ENCODE assay signal across 8 mouse cellular contexts in the genomic region with DNA sequence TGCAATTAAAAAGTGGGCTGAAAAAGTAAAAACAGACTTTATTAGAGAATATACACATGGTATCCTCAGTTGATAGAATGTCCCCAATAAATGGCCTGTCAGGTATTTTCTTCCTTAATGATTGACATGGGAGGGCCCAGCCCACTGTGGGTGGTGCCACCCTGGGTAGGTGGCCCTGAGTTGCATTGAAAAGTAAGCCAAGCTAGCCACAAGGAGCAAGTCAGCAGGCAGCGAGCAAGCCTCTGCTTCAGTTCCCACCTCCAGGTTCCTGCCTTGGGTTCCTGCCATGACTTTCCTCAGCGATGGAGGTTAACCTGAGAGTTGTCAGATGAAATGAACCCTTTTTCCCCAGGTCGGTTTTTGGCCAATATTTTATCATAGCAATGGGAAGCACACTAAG. TPM values are rescaled to one million over a fixed set of nuclear protein-coding genes. Genes with fewer than 3 reads are reported as not detected.
DNase-seq lines count a peak whose midpoint lies in the region; ATAC-seq and TF ChIP-seq lines count a peak whose summit lies in the region.

No protein-coding gene starts in this region.

- H3K27me3 ChIP-seq in hindbrain, embryonic 13.5 days: no peaks in the 10 kb centered on the region
- H3K27me3 ChIP-seq in hindbrain, embryonic 12.5 days: no peaks in the 10 kb centered on the region
- no peaks in the 10 kb centered on the region for H3K27me3 ChIP-seq in embryonic facial prominence, embryonic 13.5 days
- no peaks in the 10 kb centered on the region for H3K27me3 ChIP-seq in liver, adult 2 months (ENCODE audit: control insufficient read depth, insufficient read depth, low read length)

- DNase-seq in ES-CJ7 (ENCODE audit: low read depth, low spot score): peak; percentile 12
- DNase-seq in liver, adult 2 months (ENCODE audit: extremely low read depth, low read depth, low spot score): peak; percentile 20
- no peak for DNase-seq in adrenal gland, postnatal 10 days
- no peak for DNase-seq in left cerebral cortex, adult 9 months (ENCODE audit: low spot score in 2 of 2)
- DNase-seq in urinary bladder, postnatal 14 days (ENCODE audit: low spot score): no peak

- no peak overlapping the region; the same call in 1 of the 2 replicates for H3K9ac ChIP-seq in hindbrain, embryonic 13.5 days
- H3K9ac ChIP-seq in hindbrain, embryonic 12.5 days: no peak overlapping the region
- H3K9ac ChIP-seq in embryonic facial prominence, embryonic 13.5 days: no peak overlapping the region
- no peak overlapping the region for H3K9ac ChIP-seq in liver, adult 2 months (ENCODE audit: low read depth, low read length)

- no peak for TF ChIP-seq CTCF in liver, adult 2 months (IDR thresholded peaks at IDR 0.05; ENCODE audit: low read depth, low read length)

- peaks cover 9% of the 10 kb centered on the region for H3K36me3 ChIP-seq in hindbrain, embryonic 13.5 days
- H3K36me3 ChIP-seq in hindbrain, embryonic 12.5 days: peaks cover 11% of the 10 kb centered on the region
- peaks cover 9% of the 10 kb centered on the region for H3K36me3 ChIP-seq in embryonic facial prominence, embryonic 13.5 days
- peaks cover 5% of the 10 kb centered on the region; the same call in 1 of the 2 replicates for H3K36me3 ChIP-seq in liver, adult 2 months (ENCODE audit: control insufficient read depth, insufficient read depth, low read length)

- no peak overlapping the region for H3K4me2 ChIP-seq in hindbrain, embryonic 13.5 days
- H3K4me2 ChIP-seq in hindbrain, embryonic 12.5 days (replicated peaks): no peak overlapping the region
- peak overlapping the region; percentile 82 for H3K4me2 ChIP-seq in embryonic facial prominence, embryonic 13.5 days

- peaks cover 20% of the 10 kb centered on the region for H3K4me1 ChIP-seq in hindbrain, embryonic 13.5 days (replicated peaks)
- peaks cover 11% of the 10 kb centered on the region for H3K4me1 ChIP-seq in hindbrain, embryonic 12.5 days
- H3K4me1 ChIP-seq in embryonic facial prominence, embryonic 13.5 days: peaks cover 10% of the 10 kb centered on the region
- H3K4me1 ChIP-seq in liver, adult 2 months (ENCODE audit: control insufficient read depth, insufficient read depth, low read length): no peaks in the 10 kb centered on the region; the same call in 1 of the 2 replicates

- 84% methylated on average over 3 of the region's 3 CpGs for WGBS in hindbrain, embryonic 13.5 days
- 82% methylated on average over 3 of the region's 3 CpGs for WGBS in hindbrain, embryonic 12.5 days
- WGBS in embryonic facial prominence, embryonic 13.5 days: 84% methylated on average over 3 of the region's 3 CpGs
- 84% methylated on average over 3 of the region's 3 CpGs for WGBS in liver, adult 2 months

- H3K4me3 ChIP-seq in hindbrain, embryonic 13.5 days: 0 out of 2 replicates have a peak overlapping the region, but pooled peaks have one; percentile 94
- no peak overlapping the region for H3K4me3 ChIP-seq in hindbrain, embryonic 12.5 days
- H3K4me3 ChIP-seq in embryonic facial prominence, embryonic 13.5 days: peak overlapping the region; percentile 95; the same call in 1 of the 2 replicates
- no peak overlapping the region; the same call in 1 of the 2 replicates for H3K4me3 ChIP-seq in liver, adult 2 months (ENCODE audit: insufficient read depth, low read depth, low read length)

- TF ChIP-seq POLR2A in liver, adult 2 months (IDR thresholded peaks at IDR 0.05; ENCODE audit: extremely low read depth, insufficient read depth, low read length): no peak

- peaks cover 6% of the 10 kb centered on the region; the same call in 1 of the 2 replicates for H3K79me2 ChIP-seq in liver, adult 2 months (ENCODE audit: control insufficient read depth, insufficient read depth, low read length)

- no peak overlapping the region for H3K27ac ChIP-seq in hindbrain, embryonic 13.5 days
- H3K27ac ChIP-seq in hindbrain, embryonic 12.5 days: no peak overlapping the region
- no peak overlapping the region for H3K27ac ChIP-seq in embryonic facial prominence, embryonic 13.5 days
- no peak overlapping the region for H3K27ac ChIP-seq in liver, adult 2 months (replicated peaks; ENCODE audit: insufficient read depth, low read depth, low read length)

- no peaks in the 10 kb centered on the region for H3K9me3 ChIP-seq in hindbrain, embryonic 13.5 days
- H3K9me3 ChIP-seq in hindbrain, embryonic 12.5 days (replicated peaks): no peaks in the 10 kb centered on the region
- H3K9me3 ChIP-seq in embryonic facial prominence, embryonic 13.5 days: no peaks in the 10 kb centered on the region

- ATAC-seq in hindbrain, embryonic 13.5 days (ENCODE audit: low FRiP score): no peak
- ATAC-seq in hindbrain, embryonic 12.5 days (ENCODE audit: low FRiP score): no peak
- no peak for ATAC-seq in embryonic facial prominence, embryonic 13.5 days (ENCODE audit: insufficient number of reproducible peaks, insufficient read depth, low FRiP score, low TSS enrichment, low read depth)

RNA-seq across cellular contexts. Expression of a gene that starts 0.9 kb away (rescaled TPM):
- polyA plus RNA-seq in hindbrain, embryonic 13.5 days (2015; fragmentation: Nextera tagmentation; extraction: Ambion mirVana): 197 and 200 TPM in 2 replicates
- 228 and 234 TPM in 2 replicates for polyA plus RNA-seq in hindbrain, embryonic 12.5 days (2016; fragmentation: Nextera tagmentation; extraction: Ambion mirVana)
- 270 and 278 TPM in 2 replicates for polyA plus RNA-seq in embryonic facial prominence, embryonic 13.5 days (2015; fragmentation: Nextera tagmentation; extraction: Ambion mirVana)
- 104 and 122 TPM in 2 replicates for total RNA-seq in liver, adult 2 months (2014; rRNA removed)
- polyA plus RNA-seq in liver, adult 2 months (2012; rRNA removed): 13.6 and 19.1 TPM in 2 replicates
- 100 to 1,000 TPM; 153 to 164 TPM for total RNA-seq in adrenal gland, postnatal 10 days (2021)

Comparison
In these comparisons a context has a peak if more than half of its experiments do, and no peak if none do; other contexts are left out.
1. H3K4me3 ChIP-seq: peak in hindbrain, embryonic 13.5 days (single experiment) and embryonic facial prominence, embryonic 13.5 days (single experiment); none in hindbrain, embryonic 12.5 days (single experiment) and liver, adult 2 months (single experiment).
2. DNase-seq: peak in ES-CJ7 (single experiment) and liver, adult 2 months (single experiment); none in adrenal gland, postnatal 10 days (single experiment), left cerebral cortex, adult 9 months (0 of 2) and urinary bladder, postnatal 14 days (single experiment).